Mouse (Mus musculus) neural tube, embryonic 11.5 days (tissue): Measurements from ENCODE around the gene Cdkn1c. TPM values are rescaled to one million over a fixed set of nuclear protein-coding genes. Genes with fewer than 3 reads are reported as not detected.

Experiments used
- ATAC-seq: fragments of 200-750 bp; cut with Nextera tagmentation; 2 replicates; pipeline ENCODE4 v1.8.0; 2017; ENCODE audit warnings: moderate number of reproducible peaks, mild to moderate bottlenecking, moderate TSS enrichment, moderate library complexity; ENCODE audit not compliant: insufficient read depth, low FRiP score, low TSS enrichment
- DNase-seq: peaks from one replicate; pipeline ENCODE4 v3.0.0-alpha.2; 2015; ENCODE audit warnings: low spot score
- H3K27ac ChIP-seq: fragments of 300-500 bp; sonication (generic); 2 replicates; pipeline ENCODE4 v1.5.1; 2014; ENCODE audit warnings: low read depth, mild to moderate bottlenecking, low read length
- H3K27me3 ChIP-seq: fragments of 300-500 bp; sonication (generic); 2 replicates; pipeline ENCODE4 v1.6.1; 2014; ENCODE audit warnings: mild to moderate bottlenecking, low read length, mixed read lengths; ENCODE audit not compliant: control insufficient read depth, insufficient read depth
- H3K36me3 ChIP-seq: fragments of 300-500 bp; sonication (generic); 2 replicates; pipeline ENCODE4 v1.6.1; 2014; ENCODE audit warnings: mild to moderate bottlenecking, low read length, moderate library complexity, mixed read lengths; ENCODE audit not compliant: control insufficient read depth, insufficient read depth
- H3K4me1 ChIP-seq: fragments of 300-500 bp; sonication (generic); 2 replicates; pipeline ENCODE4 v1.6.1; 2014; ENCODE audit warnings: low read length, mixed read lengths; ENCODE audit not compliant: control insufficient read depth, insufficient read depth
- H3K4me2 ChIP-seq: fragments of 300-500 bp; sonication (generic); 2 replicates; pipeline ENCODE4 v1.6.1; 2014; ENCODE audit warnings: low read depth, mild to moderate bottlenecking, moderate library complexity
- H3K4me3 ChIP-seq: fragments of 300-500 bp; sonication (generic); 2 replicates; pipeline ENCODE4 v1.5.1; 2014; ENCODE audit warnings: low read depth, low read length
- H3K9ac ChIP-seq: fragments of 300-500 bp; sonication (generic); 2 replicates; pipeline ENCODE4 v1.6.1; 2014; ENCODE audit warnings: mild to moderate bottlenecking, low read length
- H3K9me3 ChIP-seq: fragments of 300-500 bp; sonication (generic); 2 replicates; pipeline ENCODE4 v1.6.1; 2016; ENCODE audit warnings: low read length; ENCODE audit not compliant: control insufficient read depth
- WGBS: fragments of 180-500 bp; shearing (Covaris S2); extraction: QIAGEN DNeasy Blood & Tissue Kit; methylation state at CpG from one replicate; pipeline ENCODE4 v1.1.7; 2014; 5-methylcytosine and 5-hydroxymethylcytosine counted together
- polyA plus RNA-seq: library from polyadenylated mRNA; unstranded; fragments of >200 nt; fragmentation: Nextera tagmentation; extraction: Ambion mirVana; gene quantifications from 2 replicates; pipeline ENCODE4 v1.2.1, GENCODE M21; 2014

Gene Cdkn1c
- polyA plus RNA-seq, 1 experiment from 2014 or later, result 1,204 TPM

DNA sequence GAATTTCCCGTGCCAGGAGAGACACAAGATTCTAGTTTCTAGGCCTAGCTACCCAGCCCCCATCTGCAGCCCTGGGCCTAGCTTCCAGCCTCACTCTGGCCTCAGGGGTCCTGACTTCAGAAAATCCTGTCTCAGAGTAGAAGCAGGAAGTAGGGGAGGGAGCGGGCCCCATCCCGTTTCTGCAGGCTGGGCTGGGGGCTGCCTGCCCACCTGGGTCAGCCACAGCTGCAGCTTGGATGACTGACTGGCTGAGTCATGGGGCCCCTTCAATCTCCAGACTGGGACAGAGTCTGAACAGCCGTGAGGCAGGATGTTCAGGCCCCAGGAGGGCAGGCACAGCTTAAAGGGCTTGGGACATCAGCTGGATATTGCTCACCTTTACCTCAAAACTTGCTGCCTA lies 45.8 kb downstream of the Cdkn1c start:
- 53% methylated on average over 4 of the region's 4 CpGs for WGBS
- no peak overlapping the region for H3K27ac ChIP-seq
- no peak overlapping the region for H3K4me2 ChIP-seq
- no peaks in the 10 kb centered on the region for H3K27me3 ChIP-seq
- H3K4me1 ChIP-seq, result peaks cover 4% of the 10 kb centered on the region; the same call in 1 of the 2 replicates
- no peak overlapping the region for H3K9ac ChIP-seq
- no peak for DNase-seq
- no peaks in the 10 kb centered on the region for H3K9me3 ChIP-seq
- H3K4me3 ChIP-seq, result no peak overlapping the region
- no peak for ATAC-seq
- H3K36me3 ChIP-seq, result no peaks in the 10 kb centered on the region

DNA sequence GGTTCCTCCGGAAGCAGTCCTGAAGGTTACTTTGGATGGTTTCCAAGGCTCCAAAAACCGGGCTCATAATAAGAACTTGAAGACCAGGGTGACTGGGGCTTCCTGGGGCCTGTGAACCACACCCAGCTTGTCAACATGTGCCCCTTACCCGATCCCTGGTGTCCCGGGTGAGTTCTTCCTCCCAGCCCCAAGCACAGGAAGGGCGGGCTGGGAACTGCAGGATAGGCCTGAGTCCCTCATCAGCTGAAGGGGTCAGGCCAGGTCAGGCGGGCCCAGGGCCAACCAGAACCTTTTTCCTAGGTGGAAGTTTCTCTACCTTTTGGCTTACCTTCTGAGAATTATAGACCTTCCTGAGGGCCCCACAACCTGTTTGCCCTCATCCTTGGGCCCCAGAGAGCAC lies 48.2 kb downstream of the Cdkn1c start:
- Histone ChIP-seq H3K9me3 (no peaks in the 10 kb centered on the region), H3K9ac (no peak overlapping the region), H3K4me2 (no peak overlapping the region), H3K4me3 (no peak overlapping the region), H3K4me1 (peaks cover 4% of the 10 kb centered on the region; the same call in 1 of the 2 replicates), H3K36me3 (no peaks in the 10 kb centered on the region), H3K27me3 (no peaks in the 10 kb centered on the region), H3K27ac (no peak overlapping the region)
- DNase-seq (no peak), ATAC-seq (no peak)
- 80% methylated on average over 6 of the region's 6 CpGs for WGBS

GRCm38 (mm10) chr7:143408615-143409021 lies 52.2 kb downstream of the Cdkn1c start:
- Histone ChIP-seq H3K9me3 (no peaks in the 10 kb centered on the region), H3K27ac (no peak overlapping the region), H3K27me3 (no peaks in the 10 kb centered on the region), H3K9ac (no peak overlapping the region), H3K4me3 (no peak overlapping the region), H3K4me1 (no peaks in the 10 kb centered on the region), H3K4me2 (no peak overlapping the region), H3K36me3 (no peaks in the 10 kb centered on the region)
- ATAC-seq (no peak), DNase-seq (no peak)
- WGBS, result 61% methylated on average over 13 of the region's 13 CpGs

Other genes with a start within 250 kb of the Cdkn1c start
- gene Slc22a18, start 12.7 kb upstream of the Cdkn1c start, polyA plus RNA-seq, result 0.64 TPM in 1 of 2 replicates, not detected in the other
- gene Phlda2, start 42.1 kb upstream of the Cdkn1c start, polyA plus RNA-seq, result 0.85 and 1.4 TPM in 2 replicates
- gene Nap1l4, start 88.1 kb upstream of the Cdkn1c start, polyA plus RNA-seq, result 178 and 198 TPM in 2 replicates
- 65.2 and 68.5 TPM in 2 replicates for gene Cars, start 139.0 kb upstream of the Cdkn1c start, polyA plus RNA-seq
- gene Tnfrsf26, start 167.7 kb upstream of the Cdkn1c start, polyA plus RNA-seq, result 0.27 and 0.35 TPM in 2 replicates
- 9.0 and 10.6 TPM in 2 replicates for gene Tnfrsf22, start 188.6 kb upstream of the Cdkn1c start, polyA plus RNA-seq
- 0.20 and 0.68 TPM in 2 replicates for gene Tnfrsf23, start 224.8 kb upstream of the Cdkn1c start, polyA plus RNA-seq